Mouse (Mus musculus) C2C12 (cell line): ENCODE results near the gene Espn. TPM values are rescaled to one million over a fixed set of nuclear protein-coding genes. Genes with fewer than 3 reads are reported as not detected.

Experiments
- H3K27me3 ChIP-seq: one replicate; pipeline ENCODE4 v1.6.1; 2011; ENCODE audit not compliant: control insufficient read depth, insufficient read depth, insufficient read length
- H3K36me3 ChIP-seq: one replicate; pipeline ENCODE4 v1.6.1; 2011; ENCODE audit not compliant: control insufficient read depth, insufficient read depth
- H3K4me3 ChIP-seq: one replicate; pipeline ENCODE4 v1.5.1; 2011; ENCODE audit warnings: mild to moderate bottlenecking, control low read depth; ENCODE audit not compliant: poor library complexity, insufficient read depth, severe bottlenecking
- H3K79me2 ChIP-seq: one replicate; pipeline ENCODE4 v1.6.1; 2011; ENCODE audit not compliant: control insufficient read depth, insufficient read depth
- H3K79me3 ChIP-seq: one replicate; pipeline ENCODE4 v1.6.1; 2011; ENCODE audit warnings: low read depth, control low read depth
- H3ac ChIP-seq: one replicate; pipeline ENCODE3; 2011; ENCODE audit warnings: low read depth; ENCODE audit not compliant: control insufficient read depth, insufficient read length
- CEBPB ChIP-seq: IDR thresholded peaks from one replicate; pipeline ENCODE4 v1.6.1; 2011; ENCODE audit warnings: low read depth, mild to moderate bottlenecking, control low read depth, moderate library complexity
- CTCF ChIP-seq: IDR thresholded peaks from one replicate; pipeline ENCODE4 v1.5.1; 2011; ENCODE audit not compliant: control insufficient read depth, insufficient read depth, insufficient read length
- FOSL1 ChIP-seq: IDR thresholded peaks from one replicate; pipeline ENCODE4 v1.8.0; 2011; ENCODE audit warnings: mild to moderate bottlenecking, low read length; ENCODE audit not compliant: poor library complexity, insufficient read depth, severe bottlenecking
- MAX ChIP-seq: IDR thresholded peaks from one replicate; pipeline ENCODE4 v1.6.1; 2011; ENCODE audit warnings: mild to moderate bottlenecking, control low read depth
- MYOD1 ChIP-seq: IDR thresholded peaks from one replicate; pipeline ENCODE4 v1.6.1; 2011; ENCODE audit warnings: low read depth; ENCODE audit not compliant: control insufficient read depth, insufficient read length
- MYOG ChIP-seq: IDR thresholded peaks from one replicate; pipeline ENCODE4 v1.6.1; 2011; ENCODE audit not compliant: control insufficient read depth, insufficient read length; ENCODE audit errors: extremely low read depth
- USF1 ChIP-seq: IDR thresholded peaks from one replicate; pipeline ENCODE4 v1.6.1; 2011; ENCODE audit warnings: low read depth, mild to moderate bottlenecking, control low read depth, moderate library complexity
- polyA plus RNA-seq: library from polyadenylated mRNA; unstranded; fragments of >200 nt; fragmentation: generic; extraction: Trizol; gene quantifications from one replicate; pipeline ENCODE4 v1.2.1, GENCODE M21; 2012; ENCODE audit warnings: missing spikeins

Espn gene
- polyA plus RNA-seq, 1 experiment: 0.97 TPM

- no peak for TF ChIP-seq MAX
- no peak for TF ChIP-seq FOSL1
- no peak for TF ChIP-seq MYOD1
- TF ChIP-seq MYOG: no peak
- no peak for TF ChIP-seq CTCF
- no peak for TF ChIP-seq USF1
- TF ChIP-seq CEBPB: no peak
- Histone ChIP-seq H3K4me3 (no peak overlapping the region), H3K27me3 (peaks cover 17% of the 10 kb centered on the region), H3ac (no peak overlapping the region), H3K36me3 (no peaks in the 10 kb centered on the region), H3K79me2 (no peaks in the 10 kb centered on the region), H3K79me3 (no peaks in the 10 kb centered on the region)
These were observed 19.0 kb downstream of the Espn start for GRCm38 (mm10) chr4:152133213-152133612.

GRCm38 (mm10) chr4:152132772-152133169, 19.4 kb downstream of the Espn start:
- H3K27me3 ChIP-seq: peaks cover 22% of the 10 kb centered on the region
- H3ac ChIP-seq: no peak overlapping the region
- H3K4me3 ChIP-seq: no peak overlapping the region
- no peaks in the 10 kb centered on the region for H3K79me2 ChIP-seq
- H3K79me3 ChIP-seq: no peaks in the 10 kb centered on the region
- TF ChIP-seq MAX (no peak), CEBPB (no peak), MYOG (no peak), CTCF (no peak), USF1 (no peak), MYOD1 (no peak), FOSL1 (no peak)
- H3K36me3 ChIP-seq: no peaks in the 10 kb centered on the region

GRCm38 (mm10) chr4:152131809-152132771, 20.1 kb downstream of the Espn start:
- no peaks in the 10 kb centered on the region for H3K79me2 ChIP-seq
- no peaks in the 10 kb centered on the region for H3K36me3 ChIP-seq
- H3K4me3 ChIP-seq: no peak overlapping the region
- no peaks in the 10 kb centered on the region for H3K79me3 ChIP-seq
- peaks cover 26% of the 10 kb centered on the region for H3K27me3 ChIP-seq
- TF ChIP-seq USF1 (no peak), MYOG (no peak), CEBPB (no peak), MYOD1 (no peak), CTCF (no peak), MAX (no peak), FOSL1 (no peak)
- H3ac ChIP-seq: no peak overlapping the region

- TF ChIP-seq MYOG (no peak), CTCF (peak; percentile 53)
- H3K79me2 ChIP-seq: no peaks in the 10 kb centered on the region
- peak overlapping the region; percentile 53 for H3ac ChIP-seq
- H3K36me3 ChIP-seq: no peaks in the 10 kb centered on the region
- H3K4me3 ChIP-seq: no peak overlapping the region
- H3K79me3 ChIP-seq: no peaks in the 10 kb centered on the region
- peaks cover 37% of the 10 kb centered on the region for H3K27me3 ChIP-seq
These were observed 21.2 kb downstream of the Espn start for GRCm38 (mm10) chr4:152130771-152131653.

- H3ac ChIP-seq: no peak overlapping the region
- TF ChIP-seq MAX (no peak), USF1 (no peak), MYOG (no peak), CEBPB (no peak), CTCF (no peak), MYOD1 (no peak), FOSL1 (no peak)
- no peak overlapping the region for H3K4me3 ChIP-seq
- peaks cover 51% of the 10 kb centered on the region for H3K27me3 ChIP-seq
- H3K79me3 ChIP-seq: no peaks in the 10 kb centered on the region
- H3K36me3 ChIP-seq: no peaks in the 10 kb centered on the region
- H3K79me2 ChIP-seq: no peaks in the 10 kb centered on the region
These were observed 22.7 kb downstream of the Espn start for GRCm38 (mm10) chr4:152129395-152129930.
